Mouse (Mus musculus): Measurements from ENCODE around the gene Crocc2.

DNA sequence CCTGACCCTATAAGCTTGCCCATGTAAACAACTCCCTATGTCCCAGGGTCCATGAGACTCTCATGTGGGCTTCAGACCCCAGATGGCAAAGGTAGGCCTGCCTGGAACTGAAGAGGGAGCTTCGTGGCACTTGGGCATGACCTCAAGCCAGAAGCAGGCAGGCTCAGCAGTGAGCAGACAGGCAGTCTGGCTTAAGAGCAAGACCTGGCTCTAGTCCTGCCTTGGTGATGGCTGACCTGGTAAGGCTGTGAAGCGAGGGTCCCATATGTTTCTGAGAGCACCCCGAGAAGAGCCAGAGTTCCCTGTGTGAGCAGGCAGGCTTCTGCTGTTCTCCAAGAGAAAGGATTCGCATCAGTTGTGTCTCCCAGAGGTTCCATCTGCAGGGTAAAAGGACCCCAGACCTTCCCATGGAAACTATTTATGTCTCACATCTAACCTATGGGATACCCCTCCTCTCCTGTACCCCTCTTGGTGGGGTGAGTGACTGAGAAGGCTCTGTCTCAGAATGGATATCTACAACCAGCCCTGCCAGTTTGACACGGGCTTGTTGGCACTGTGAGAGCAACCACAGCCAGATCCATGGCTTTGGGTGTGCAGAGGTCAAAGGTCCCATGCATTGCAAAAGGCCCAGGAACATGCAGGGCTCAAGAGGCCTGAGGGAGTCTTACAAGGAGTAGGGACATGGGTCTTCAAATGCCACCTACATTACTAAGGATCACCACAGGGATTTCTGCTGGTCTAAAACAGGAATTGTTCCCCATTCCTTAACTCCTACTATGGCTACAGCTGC is 57.4 kb downstream of the Crocc2 start:
- TF ChIP-seq CTCF (IDR thresholded peaks at IDR 0.05; ENCODE audit: low read depth) (no peak), EP300 (IDR thresholded peaks at IDR 0.05; ENCODE audit: low read depth) (no peak)
